Mouse (Mus musculus) lung, embryonic 16.5 days (tissue): Measurements from ENCODE around the gene Rusc2. TPM values are rescaled to one million over a fixed set of nuclear protein-coding genes. Genes with fewer than 3 reads are reported as not detected.
A peak's percentile ranks its signal among the peaks of the same experiment; 100 is the strongest.

Source experiments
- ATAC-seq: fragments of 200-750 bp; cut with Nextera tagmentation; 2 replicates; pipeline ENCODE4 v1.8.0; 2017; ENCODE audit warnings: low read depth, mild to moderate bottlenecking, moderate library complexity
- H3K27ac ChIP-seq: fragments of 300-500 bp; sonication (generic); 2 replicates; pipeline ENCODE4 v1.5.1; 2014; ENCODE audit warnings: mild to moderate bottlenecking, control low read depth, low read length
- H3K27me3 ChIP-seq: fragments of 300-500 bp; sonication (generic); 2 replicates; pipeline ENCODE4 v1.6.1; 2014; ENCODE audit warnings: low read depth, low read length, mixed read lengths; ENCODE audit not compliant: control insufficient read depth, insufficient read depth
- H3K36me3 ChIP-seq: fragments of 300-500 bp; sonication (generic); 2 replicates; pipeline ENCODE4 v1.6.1; 2014; ENCODE audit warnings: low read length; ENCODE audit not compliant: control insufficient read depth, insufficient read depth
- H3K4me1 ChIP-seq: fragments of 300-500 bp; sonication (generic); replicated peaks from 2 replicates; pipeline ENCODE4 v1.6.1; 2014; ENCODE audit warnings: low read length, mixed read lengths; ENCODE audit not compliant: control insufficient read depth, insufficient read depth
- H3K4me2 ChIP-seq: fragments of 300-500 bp; sonication (generic); 2 replicates; pipeline ENCODE4 v1.6.1; 2014; ENCODE audit warnings: low read depth, low read length, control low read depth
- H3K4me3 ChIP-seq: fragments of 300-500 bp; sonication (generic); 2 replicates; pipeline ENCODE4 v1.5.1; 2014; ENCODE audit warnings: mild to moderate bottlenecking, low read length, control low read depth
- H3K9ac ChIP-seq: fragments of 300-500 bp; sonication (generic); 2 replicates; pipeline ENCODE4 v1.6.1; 2014; ENCODE audit warnings: low read length, control low read depth
- H3K9me3 ChIP-seq: fragments of 300-500 bp; sonication (generic); 2 replicates; pipeline ENCODE4 v1.6.1; 2016; ENCODE audit warnings: low read length; ENCODE audit not compliant: control insufficient read depth
- WGBS: fragments of 180-500 bp; shearing (Covaris S2); extraction: QIAGEN DNeasy Blood & Tissue Kit; methylation state at CpG from one replicate; pipeline ENCODE4 v1.1.7; 2014; 5-methylcytosine and 5-hydroxymethylcytosine counted together
- polyA plus RNA-seq: library from polyadenylated mRNA; unstranded; fragments of >200 nt; fragmentation: Nextera tagmentation; extraction: Ambion mirVana; gene quantifications from 2 replicates; pipeline ENCODE4 v1.2.1, GENCODE M21; 2015

The Rusc2 gene
- polyA plus RNA-seq, 1 experiment from 2014 or later, result 15.1 TPM

- Histone ChIP-seq H3K4me3 (no peak overlapping the region), H3K9ac (no peak overlapping the region), H3K4me1 (peaks cover 34% of the 10 kb centered on the region), H3K4me2 (no peak overlapping the region), H3K27me3 (no peaks in the 10 kb centered on the region), H3K36me3 (peaks cover 34% of the 10 kb centered on the region), H3K9me3 (no peaks in the 10 kb centered on the region), H3K27ac (peak overlapping the region; percentile 73)
- no peak for ATAC-seq
- WGBS, result 45% methylated on average over 4 of the region's 4 CpGs
Measured at GRCm38 (mm10) chr4:43418450-43418849, 36.7 kb downstream of the Rusc2 start.

GRCm38 (mm10) chr4:43418973-43419656 lies 37.3 kb downstream of the Rusc2 start:
- Histone ChIP-seq H3K4me2 (no peak overlapping the region), H3K9ac (0 out of 2 replicates have a peak overlapping the region, but pooled peaks have one; percentile 39), H3K27me3 (no peaks in the 10 kb centered on the region), H3K27ac (peak overlapping the region; percentile 73), H3K9me3 (no peaks in the 10 kb centered on the region), H3K4me1 (peaks cover 34% of the 10 kb centered on the region), H3K4me3 (no peak overlapping the region), H3K36me3 (peaks cover 40% of the 10 kb centered on the region)
- no peak for ATAC-seq
- 65% methylated on average over 15 of the region's 15 CpGs for WGBS

- no peak overlapping the region for H3K4me2 ChIP-seq
- H3K4me3 ChIP-seq, result no peak overlapping the region
- no peaks in the 10 kb centered on the region for H3K9me3 ChIP-seq
- WGBS, result 49% methylated on average over 9 of the region's 9 CpGs
- peaks cover 34% of the 10 kb centered on the region for H3K4me1 ChIP-seq
- ATAC-seq, result peak; percentile 10
- H3K27ac ChIP-seq, result peak overlapping the region; percentile 70
- no peaks in the 10 kb centered on the region for H3K27me3 ChIP-seq
- H3K9ac ChIP-seq, result no peak overlapping the region
- H3K36me3 ChIP-seq, result peaks cover 47% of the 10 kb centered on the region
Measured at GRCm38 (mm10) chr4:43419801-43420281, 38.1 kb downstream of the Rusc2 start.

- Histone ChIP-seq H3K9me3 (no peaks in the 10 kb centered on the region), H3K4me2 (no peak overlapping the region), H3K4me3 (no peak overlapping the region), H3K27me3 (no peaks in the 10 kb centered on the region), H3K27ac (peak overlapping the region; percentile 70), H3K9ac (no peak overlapping the region), H3K4me1 (peaks cover 34% of the 10 kb centered on the region), H3K36me3 (peaks cover 48% of the 10 kb centered on the region)
- WGBS, result under 1% methylated on average over 6 of the region's 6 CpGs
- ATAC-seq, result peak; percentile 37
Measured at GRCm38 (mm10) chr4:43420305-43420704, 38.5 kb downstream of the Rusc2 start.

GRCm38 (mm10) chr4:43421632-43422240 lies 40.0 kb downstream of the Rusc2 start:
- 78% methylated on average over 28 of the region's 28 CpGs for WGBS
- H3K4me3 ChIP-seq, result no peak overlapping the region
- no peak overlapping the region for H3K9ac ChIP-seq
- H3K36me3 ChIP-seq, result peaks cover 42% of the 10 kb centered on the region
- H3K4me1 ChIP-seq, result peaks cover 34% of the 10 kb centered on the region
- H3K9me3 ChIP-seq, result no peaks in the 10 kb centered on the region
- peaks cover 2% of the 10 kb centered on the region; the same call in 1 of the 2 replicates for H3K27me3 ChIP-seq
- no peak for ATAC-seq
- no peak overlapping the region for H3K4me2 ChIP-seq
- H3K27ac ChIP-seq, result no peak overlapping the region

- 86% methylated on average over 20 of the region's 20 CpGs for WGBS
- no peak overlapping the region for H3K9ac ChIP-seq
- H3K4me3 ChIP-seq, result no peak overlapping the region
- H3K4me2 ChIP-seq, result no peak overlapping the region
- peaks cover 9% of the 10 kb centered on the region for H3K27me3 ChIP-seq
- H3K4me1 ChIP-seq, result peaks cover 19% of the 10 kb centered on the region
- no peaks in the 10 kb centered on the region for H3K9me3 ChIP-seq
- peaks cover 40% of the 10 kb centered on the region for H3K36me3 ChIP-seq
- H3K27ac ChIP-seq, result no peak overlapping the region
- ATAC-seq, result no peak
Measured at GRCm38 (mm10) chr4:43423267-43423934, 41.6 kb downstream of the Rusc2 start.

- Histone ChIP-seq H3K27me3 (peaks cover 9% of the 10 kb centered on the region), H3K36me3 (peaks cover 40% of the 10 kb centered on the region)
Measured at GRCm38 (mm10) chr4:43424072-43424471, 42.3 kb downstream of the Rusc2 start.

GRCm38 (mm10) chr4:43425197-43425596 lies 43.4 kb downstream of the Rusc2 start:
- no peak overlapping the region for H3K4me3 ChIP-seq
- peaks cover 38% of the 10 kb centered on the region for H3K36me3 ChIP-seq
- no peak overlapping the region for H3K27ac ChIP-seq
- no peaks in the 10 kb centered on the region for H3K9me3 ChIP-seq
- 32% methylated on average over 14 of the region's 14 CpGs for WGBS
- peaks cover 9% of the 10 kb centered on the region for H3K27me3 ChIP-seq
- peaks cover 9% of the 10 kb centered on the region for H3K4me1 ChIP-seq
- H3K4me2 ChIP-seq, result peak overlapping the region; percentile 18; the same call in 1 of the 2 replicates
- H3K9ac ChIP-seq, result peak overlapping the region; percentile 46; the same call in 1 of the 2 replicates
- no peak for ATAC-seq

More at GRCm38 (mm10) chr4:43424072-43424471, 42.3 kb downstream of the Rusc2 start:
- Histone ChIP-seq H3K9ac (no peak overlapping the region), H3K4me1 (peaks cover 19% of the 10 kb centered on the region), H3K4me3 (no peak overlapping the region), H3K27ac (no peak overlapping the region), H3K9me3 (no peaks in the 10 kb centered on the region), H3K4me2 (no peak overlapping the region)
- ATAC-seq, result no peak
- WGBS, result 80% methylated on average over 9 of the region's 9 CpGs
